Comparison of ENCODE assay signal across 8 mouse cellular contexts in the genomic region with DNA sequence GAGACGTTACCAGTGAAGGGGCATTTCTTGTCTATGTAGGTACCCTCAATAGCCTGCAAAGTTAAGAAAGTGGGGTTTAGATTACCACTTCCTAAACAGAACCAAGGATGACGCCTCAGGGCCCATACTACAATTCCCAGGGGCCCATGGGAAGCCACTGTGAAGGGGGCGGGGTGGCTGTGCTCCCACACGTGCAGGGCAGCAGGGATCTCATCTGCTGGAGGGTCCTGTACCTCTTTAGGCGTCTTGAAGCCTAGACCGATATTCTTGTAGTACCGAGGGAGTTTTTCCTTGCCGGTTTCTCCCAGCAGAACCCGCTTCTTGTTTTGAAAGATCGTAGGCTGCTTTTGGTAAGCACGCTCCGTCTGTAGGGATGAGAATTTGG. TPM values are rescaled to one million over a fixed set of nuclear protein-coding genes. Genes with fewer than 3 reads are reported as not detected.
DNase-seq lines count a peak whose midpoint lies in the region; ATAC-seq lines count a peak whose summit lies in the region.

No protein-coding gene starts in this region.

- H3K4me1 ChIP-seq in neural tube, embryonic 11.5 days (ENCODE audit: control insufficient read depth, insufficient read depth, low read length) = peaks cover 27% of the 10 kb centered on the region
- H3K4me1 ChIP-seq in hindbrain, embryonic 11.5 days (replicated peaks; ENCODE audit: control insufficient read depth, insufficient read depth, low read length) = peaks cover 8% of the 10 kb centered on the region
- H3K4me1 ChIP-seq in lung, embryonic 16.5 days (replicated peaks; ENCODE audit: control insufficient read depth, insufficient read depth, low read length) = peaks cover 45% of the 10 kb centered on the region

- peak overlapping the region; percentile 97 for H3K4me3 ChIP-seq in neural tube, embryonic 11.5 days (ENCODE audit: low read depth, low read length)
- H3K4me3 ChIP-seq in hindbrain, embryonic 11.5 days (ENCODE audit: low read depth, low read length) = peak overlapping the region; percentile 69
- H3K4me3 ChIP-seq in lung, embryonic 16.5 days (ENCODE audit: low read length) = peak overlapping the region; percentile 82

- WGBS in neural tube, embryonic 11.5 days = 29% methylated on average over 12 of the region's 12 CpGs
- 30% methylated on average over 12 of the region's 12 CpGs for WGBS in hindbrain, embryonic 11.5 days
- WGBS in lung, embryonic 16.5 days = 9% methylated on average over 12 of the region's 12 CpGs

- no peak for ATAC-seq in CD4-positive, CD25-positive, alpha-beta regulatory T cell, adult 4 months
- ATAC-seq in neural tube, embryonic 11.5 days (ENCODE audit: insufficient read depth, low FRiP score, low TSS enrichment) = no peak
- no peak for ATAC-seq in hindbrain, embryonic 11.5 days (ENCODE audit: low FRiP score)
- ATAC-seq in lung, embryonic 16.5 days (ENCODE audit: low read depth) = no peak

- peak overlapping the region; percentile 91 for H3K4me2 ChIP-seq in neural tube, embryonic 11.5 days (ENCODE audit: low read depth)
- peak overlapping the region; percentile 83 for H3K4me2 ChIP-seq in hindbrain, embryonic 11.5 days (replicated peaks; ENCODE audit: low read depth, low read length)
- H3K4me2 ChIP-seq in lung, embryonic 16.5 days (ENCODE audit: low read depth, low read length) = peak overlapping the region; percentile 74

- peak; percentile 54 for DNase-seq in CD4-positive, CD25-positive, alpha-beta regulatory T cell, adult 2 months (ENCODE audit: low read depth, low spot score)
- DNase-seq in neural tube, embryonic 11.5 days (ENCODE audit: low spot score) = no peak
- no peak for DNase-seq in neural tube, embryonic 10.5 days (ENCODE audit: extremely low spot score, low spot score)
- no peak for DNase-seq in hindbrain, embryonic 11.5 days (ENCODE audit: low spot score)
- peak; percentile 57 for DNase-seq in testis, postnatal 10 days (ENCODE audit: low spot score)
- no peak for DNase-seq in cerebellum, adult 9-10 months

- H3K9ac ChIP-seq in neural tube, embryonic 11.5 days (ENCODE audit: low read length) = peak overlapping the region; percentile 95
- peak overlapping the region; percentile 83 for H3K9ac ChIP-seq in hindbrain, embryonic 11.5 days (ENCODE audit: low read depth, low read length)
- peak overlapping the region; percentile 95 for H3K9ac ChIP-seq in lung, embryonic 16.5 days (ENCODE audit: low read length)

- H3K27me3 ChIP-seq in neural tube, embryonic 11.5 days (ENCODE audit: control insufficient read depth, insufficient read depth, low read length) = no peaks in the 10 kb centered on the region
- H3K27me3 ChIP-seq in hindbrain, embryonic 11.5 days (ENCODE audit: control insufficient read depth, insufficient read depth, low read length) = no peaks in the 10 kb centered on the region
- no peaks in the 10 kb centered on the region for H3K27me3 ChIP-seq in lung, embryonic 16.5 days (ENCODE audit: control insufficient read depth, insufficient read depth, low read depth, low read length)

- peak overlapping the region; percentile 85; the same call in 1 of the 2 replicates for H3K27ac ChIP-seq in neural tube, embryonic 11.5 days (ENCODE audit: low read depth, low read length)
- no peak overlapping the region for H3K27ac ChIP-seq in hindbrain, embryonic 11.5 days (ENCODE audit: low read depth, low read length)
- H3K27ac ChIP-seq in lung, embryonic 16.5 days (ENCODE audit: low read length) = peak overlapping the region; percentile 65

- H3K9me3 ChIP-seq in neural tube, embryonic 11.5 days (ENCODE audit: control insufficient read depth, low read length) = no peaks in the 10 kb centered on the region
- no peaks in the 10 kb centered on the region for H3K9me3 ChIP-seq in hindbrain, embryonic 11.5 days (ENCODE audit: control insufficient read depth, low read length)
- no peaks in the 10 kb centered on the region for H3K9me3 ChIP-seq in lung, embryonic 16.5 days (ENCODE audit: control insufficient read depth, low read length)

- H3K36me3 ChIP-seq in neural tube, embryonic 11.5 days (ENCODE audit: control insufficient read depth, insufficient read depth, low read length) = peaks cover 46% of the 10 kb centered on the region
- H3K36me3 ChIP-seq in hindbrain, embryonic 11.5 days (ENCODE audit: control insufficient read depth, insufficient read depth, low read length) = peaks cover 47% of the 10 kb centered on the region
- H3K36me3 ChIP-seq in lung, embryonic 16.5 days (ENCODE audit: control insufficient read depth, insufficient read depth, low read length) = peaks cover 65% of the 10 kb centered on the region

RNA-seq across cellular contexts. Expression of gene Rps11, which starts 1.1 kb away (rescaled TPM):
- 1,000 to 10,000 TPM; 3,755 to 5,441 TPM for polyA plus RNA-seq in CD4-positive, CD25-positive, alpha-beta regulatory T cell, adult 4 months (2017; shearing (Covaris generic))
- 1,454 and 1,462 TPM in 2 replicates for polyA plus RNA-seq in neural tube, embryonic 11.5 days (2014; fragmentation: Nextera tagmentation; extraction: Ambion mirVana)
- polyA plus RNA-seq in hindbrain, embryonic 11.5 days (2014; fragmentation: Nextera tagmentation; extraction: Ambion mirVana) = 1,346 and 1,389 TPM in 2 replicates
- 1,430 and 1,443 TPM in 2 replicates for polyA plus RNA-seq in lung, embryonic 16.5 days (2015; fragmentation: Nextera tagmentation; extraction: Ambion mirVana)

RNA-seq across cellular contexts. Expression of gene Rpl13a, which starts 5.4 kb away (rescaled TPM):
- polyA plus RNA-seq in CD4-positive, CD25-positive, alpha-beta regulatory T cell, adult 4 months (2017; shearing (Covaris generic)) = 1,000 to 10,000 TPM; 5,632 to 7,602 TPM
- 1,071 and 1,190 TPM in 2 replicates for polyA plus RNA-seq in neural tube, embryonic 11.5 days (2014; fragmentation: Nextera tagmentation; extraction: Ambion mirVana)
- polyA plus RNA-seq in hindbrain, embryonic 11.5 days (2014; fragmentation: Nextera tagmentation; extraction: Ambion mirVana) = 1,145 and 1,168 TPM in 2 replicates
- 1,289 and 1,305 TPM in 2 replicates for polyA plus RNA-seq in lung, embryonic 16.5 days (2015; fragmentation: Nextera tagmentation; extraction: Ambion mirVana)

RNA-seq across cellular contexts. Expression of gene Gm45713, which starts 12.9 kb away (rescaled TPM):
- not detected for polyA plus RNA-seq in CD4-positive, CD25-positive, alpha-beta regulatory T cell, adult 4 months (2017; shearing (Covaris generic))
- 0.21 and 0.30 TPM in 2 replicates for polyA plus RNA-seq in neural tube, embryonic 11.5 days (2014; fragmentation: Nextera tagmentation; extraction: Ambion mirVana)
- 0.47 TPM in 1 of 2 replicates, not detected in the other for polyA plus RNA-seq in hindbrain, embryonic 11.5 days (2014; fragmentation: Nextera tagmentation; extraction: Ambion mirVana)
- 0.31 and 0.60 TPM in 2 replicates for polyA plus RNA-seq in lung, embryonic 16.5 days (2015; fragmentation: Nextera tagmentation; extraction: Ambion mirVana)

RNA-seq across cellular contexts. Expression of gene Flt3l, which starts 13.1 kb away (rescaled TPM):
- polyA plus RNA-seq in CD4-positive, CD25-positive, alpha-beta regulatory T cell, adult 4 months (2017; shearing (Covaris generic)) = 10 to 100 TPM; 89.0 to 91.7 TPM
- 0.76 and 0.85 TPM in 2 replicates for polyA plus RNA-seq in neural tube, embryonic 11.5 days (2014; fragmentation: Nextera tagmentation; extraction: Ambion mirVana)
- polyA plus RNA-seq in hindbrain, embryonic 11.5 days (2014; fragmentation: Nextera tagmentation; extraction: Ambion mirVana) = 1.5 and 1.6 TPM in 2 replicates
- polyA plus RNA-seq in lung, embryonic 16.5 days (2015; fragmentation: Nextera tagmentation; extraction: Ambion mirVana) = 2.4 and 3.0 TPM in 2 replicates

RNA-seq across cellular contexts. Expression of gene Fcgrt, which starts 19.5 kb away (rescaled TPM):
- polyA plus RNA-seq in CD4-positive, CD25-positive, alpha-beta regulatory T cell, adult 4 months (2017; shearing (Covaris generic)) = 1 to 10 TPM; 2.3 to 3.8 TPM
- 11.3 and 12.8 TPM in 2 replicates for polyA plus RNA-seq in neural tube, embryonic 11.5 days (2014; fragmentation: Nextera tagmentation; extraction: Ambion mirVana)
- polyA plus RNA-seq in hindbrain, embryonic 11.5 days (2014; fragmentation: Nextera tagmentation; extraction: Ambion mirVana) = 12.9 and 13.2 TPM in 2 replicates
- polyA plus RNA-seq in lung, embryonic 16.5 days (2015; fragmentation: Nextera tagmentation; extraction: Ambion mirVana) = 93.7 and 97.1 TPM in 2 replicates

Comparison
In these comparisons a context has a peak if more than half of its experiments do, and no peak if none do; other contexts are left out.
1. DNase-seq: peak in CD4-positive, CD25-positive, alpha-beta regulatory T cell, adult 2 months (single experiment) and testis, postnatal 10 days (single experiment); none in neural tube, embryonic 11.5 days (single experiment), neural tube, embryonic 10.5 days (single experiment), hindbrain, embryonic 11.5 days (single experiment) and cerebellum, adult 9-10 months (single experiment).
2. Peak in every context shown above with its lines, with median percentiles within 50 percentile points of each other: H3K4me2 ChIP-seq, H3K4me3 ChIP-seq and H3K9ac ChIP-seq.